Mouse (Mus musculus) stomach, postnatal 0 days (tissue): ENCODE measurements around the gene Mtmr12.

Experiments used
- CTCF ChIP-seq: IDR thresholded peaks from 2 replicates; pipeline ENCODE4 v1.5.1; 2016; ENCODE audit warnings: antibody characterized with exemption, low read depth, mild to moderate bottlenecking, moderate library complexity
- EP300 ChIP-seq: optimal IDR thresholded peaks from 2 replicates; pipeline ENCODE3; 2016; ENCODE audit warnings: antibody characterized with exemption

- no peak for TF ChIP-seq CTCF
- TF ChIP-seq EP300 = no peak
These were observed 102.3 kb downstream of the Mtmr12 start for GRCm38 (mm10) chr15:12307114-12307513.
